Mouse (Mus musculus) cerebellum, adult 11-12 months (tissue): Measurements from ENCODE around the gene Far2.
"Not testable (repeated sequence)": the region's sequence is repeated elsewhere in the genome, so short reads cannot be mapped to it uniquely, and the experiment has no call there.

Experiments
- DNase-seq: peaks from one replicate; pipeline ENCODE4 v3.0.0; 2022

Far2 gene

GRCm38 (mm10) chr6:148120703-148121102 is 73.6 kb downstream of the Far2 start:
- DNase-seq, result no peak

- DNase-seq, result not testable (repeated sequence)
Observed at GRCm38 (mm10) chr6:148126851-148127250, 79.8 kb downstream of the Far2 start.

- DNase-seq, result no peak
Observed at GRCm38 (mm10) chr6:148132314-148132713, 85.3 kb downstream of the Far2 start.

GRCm38 (mm10) chr6:148133536-148133935 is 86.5 kb downstream of the Far2 start:
- no peak for DNase-seq

- DNase-seq, result peak; percentile 63
Observed at GRCm38 (mm10) chr6:148135769-148136382, 88.8 kb downstream of the Far2 start.

- DNase-seq, result no peak
Observed at GRCm38 (mm10) chr6:148139288-148139995, 92.4 kb downstream of the Far2 start.

GRCm38 (mm10) chr6:148141874-148142273 is 94.8 kb downstream of the Far2 start:
- DNase-seq, result no peak

- no peak for DNase-seq
Observed at GRCm38 (mm10) chr6:148142421-148142820, 95.4 kb downstream of the Far2 start.

GRCm38 (mm10) chr6:148152305-148152704 is 105.2 kb downstream of the Far2 start:
- DNase-seq, result not testable (repeated sequence)

GRCm38 (mm10) chr6:148172904-148173303 is 125.8 kb downstream of the Far2 start:
- no peak for DNase-seq

- no peak for DNase-seq
Observed at GRCm38 (mm10) chr6:148185694-148186093, 138.6 kb downstream of the Far2 start.

GRCm38 (mm10) chr6:148193972-148194701 is 147.1 kb downstream of the Far2 start:
- no peak for DNase-seq

GRCm38 (mm10) chr6:148199177-148199576 is 152.1 kb downstream of the Far2 start:
- no peak for DNase-seq

GRCm38 (mm10) chr6:148199729-148200128 is 152.7 kb downstream of the Far2 start:
- no peak for DNase-seq

- DNase-seq, result no peak
Observed at GRCm38 (mm10) chr6:148205134-148205533, 158.1 kb downstream of the Far2 start.

- no peak for DNase-seq
Observed at GRCm38 (mm10) chr6:148207522-148207921, 160.5 kb downstream of the Far2 start.

GRCm38 (mm10) chr6:148211391-148211876 is 164.4 kb downstream of the Far2 start:
- DNase-seq, result no peak

GRCm38 (mm10) chr6:148211897-148212680 is 165.0 kb downstream of the Far2 start, which contains the start of gene Ergic2:
Ergic2 (minus strand) TSS chr6:148212374.
- peak; percentile 99 for DNase-seq

GRCm38 (mm10) chr6:148214765-148215164 is 167.7 kb downstream of the Far2 start:
- peak; percentile 11 for DNase-seq

- no peak for DNase-seq
Observed at GRCm38 (mm10) chr6:148216752-148217151, 169.7 kb downstream of the Far2 start.

- DNase-seq, result no peak
Observed at GRCm38 (mm10) chr6:148218235-148219076, 171.4 kb downstream of the Far2 start.

GRCm38 (mm10) chr6:148222686-148223085 is 175.6 kb downstream of the Far2 start:
- DNase-seq, result no peak
